Mouse (Mus musculus): Measurements from ENCODE around the gene Cfp. TPM values are rescaled to one million over a fixed set of nuclear protein-coding genes. Genes with fewer than 3 reads are reported as not detected.

The Cfp gene
- 8.8 and 10.5 TPM in 2 replicates for polyA plus RNA-seq (2012; rRNA removed)

GRCm38 (mm10) chrX:20931364-20931763, at the start of gene Cfp:
Cfp (minus strand) TSS chrX:20931555.
- Histone ChIP-seq H3K27me3 (ENCODE audit: control insufficient read depth, insufficient read depth, low read length) (no peaks in the 10 kb centered on the region), H3K4me1 (ENCODE audit: control insufficient read depth, insufficient read depth, insufficient read length, low read length) (no peaks in the 10 kb centered on the region), H3K36me3 (ENCODE audit: control insufficient read depth, insufficient read depth, low read length) (peaks cover 5% of the 10 kb centered on the region; the same call in 1 of the 2 replicates), H3K4me3 (ENCODE audit: low read depth, low read length) (no peak within 1 kb of the TSS), H3K27ac (ENCODE audit: insufficient read depth, low read depth, low read length) (no peak within 1 kb of the TSS)
- TF ChIP-seq CTCF (IDR thresholded peaks at IDR 0.05; ENCODE audit: extremely low read depth, insufficient read length, insufficient replicate concordance, low read depth, low read length) (no peak), POLR2A (IDR thresholded peaks at IDR 0.05; ENCODE audit: low read depth, low read length) (no peak)
- WGBS = 92% methylated on average over 1 of the region's 1 CpGs

- H3K4me3 ChIP-seq (ENCODE audit: low read depth, low read length) = no peak overlapping the region
- H3K4me1 ChIP-seq (ENCODE audit: control insufficient read depth, insufficient read depth, insufficient read length, low read length) = no peaks in the 10 kb centered on the region
- no peak for TF ChIP-seq POLR2A (IDR thresholded peaks at IDR 0.05; ENCODE audit: low read depth, low read length)
- TF ChIP-seq CTCF (IDR thresholded peaks at IDR 0.05; ENCODE audit: extremely low read depth, insufficient read length, insufficient replicate concordance, low read depth, low read length) = no peak
- no peaks in the 10 kb centered on the region for H3K36me3 ChIP-seq (ENCODE audit: control insufficient read depth, insufficient read depth, low read length)
- WGBS = 80% methylated on average over 1 of the region's 1 CpGs
- H3K27ac ChIP-seq (ENCODE audit: insufficient read depth, low read depth, low read length) = no peak overlapping the region
- H3K27me3 ChIP-seq (ENCODE audit: control insufficient read depth, insufficient read depth, low read length) = no peaks in the 10 kb centered on the region
Measured at GRCm38 (mm10) chrX:20980901-20981300, 49.5 kb upstream of the Cfp start.

- peak within 1 kb of the TSS; percentile 99 for H3K4me3 ChIP-seq (ENCODE audit: low read depth, low read length)
- peaks cover 5% of the 10 kb centered on the region; the same call in 1 of the 2 replicates for H3K36me3 ChIP-seq (ENCODE audit: control insufficient read depth, insufficient read depth, low read length)
- TF ChIP-seq CTCF (IDR thresholded peaks at IDR 0.05; ENCODE audit: extremely low read depth, insufficient read length, insufficient replicate concordance, low read depth, low read length) = peak; percentile 31; the same call in 1 of the 2 replicates
- no peak for TF ChIP-seq POLR2A (IDR thresholded peaks at IDR 0.05; ENCODE audit: low read depth, low read length)
- H3K27ac ChIP-seq (ENCODE audit: insufficient read depth, low read depth, low read length) = peak within 1 kb of the TSS; percentile 94
- H3K27me3 ChIP-seq (ENCODE audit: control insufficient read depth, insufficient read depth, low read length) = no peaks in the 10 kb centered on the region
- H3K4me1 ChIP-seq (ENCODE audit: control insufficient read depth, insufficient read depth, insufficient read length, low read length) = no peaks in the 10 kb centered on the region
- 11% methylated on average over 57 of the region's 57 CpGs for WGBS
Measured at GRCm38 (mm10) chrX:20961477-20962378, 30.4 kb upstream of the Cfp start, which contains the start of gene Uxt. Uxt (minus strand) TSS chrX:20962017.

- Histone ChIP-seq H3K27ac (ENCODE audit: insufficient read depth, low read depth, low read length) (peak within 1 kb of the TSS; percentile 43; the same call in 1 of the 2 replicates), H3K36me3 (ENCODE audit: control insufficient read depth, insufficient read depth, low read length) (no peaks in the 10 kb centered on the region), H3K4me3 (ENCODE audit: low read depth, low read length) (peak within 1 kb of the TSS; percentile 89), H3K4me1 (ENCODE audit: control insufficient read depth, insufficient read depth, insufficient read length, low read length) (no peaks in the 10 kb centered on the region), H3K27me3 (ENCODE audit: control insufficient read depth, insufficient read depth, low read length) (no peaks in the 10 kb centered on the region)
- 13% methylated on average over 29 of the region's 30 CpGs for WGBS
- TF ChIP-seq CTCF (IDR thresholded peaks at IDR 0.05; ENCODE audit: extremely low read depth, insufficient read length, insufficient replicate concordance, low read depth, low read length) = no peak
- 0 out of 2 replicates have a peak, but pooled peaks have one; percentile 21 for TF ChIP-seq POLR2A (IDR thresholded peaks at IDR 0.05; ENCODE audit: low read depth, low read length)
Measured at GRCm38 (mm10) chrX:20950191-20950880, 19.0 kb upstream of the Cfp start, which contains the start of gene Elk1. Elk1 (minus strand) TSS chrX:20950608.

- H3K4me1 ChIP-seq (ENCODE audit: control insufficient read depth, insufficient read depth, insufficient read length, low read length) = no peaks in the 10 kb centered on the region
- peaks cover 3% of the 10 kb centered on the region; the same call in 1 of the 2 replicates for H3K36me3 ChIP-seq (ENCODE audit: control insufficient read depth, insufficient read depth, low read length)
- WGBS = 11% methylated on average over 4 of the region's 4 CpGs
- H3K27ac ChIP-seq (ENCODE audit: insufficient read depth, low read depth, low read length) = no peak overlapping the region
- no peaks in the 10 kb centered on the region for H3K27me3 ChIP-seq (ENCODE audit: control insufficient read depth, insufficient read depth, low read length)
- peak; percentile 56; the same call in 1 of the 2 replicates for TF ChIP-seq CTCF (IDR thresholded peaks at IDR 0.05; ENCODE audit: extremely low read depth, insufficient read length, insufficient replicate concordance, low read depth, low read length)
- no peak for TF ChIP-seq POLR2A (IDR thresholded peaks at IDR 0.05; ENCODE audit: low read depth, low read length)
- no peak overlapping the region for H3K4me3 ChIP-seq (ENCODE audit: low read depth, low read length)
Measured at GRCm38 (mm10) chrX:20946055-20946454, 14.7 kb upstream of the Cfp start.

GRCm38 (mm10) chrX:20931963-20932362, 608 bp upstream of the Cfp start:
- 79% methylated on average over 1 of the region's 1 CpGs for WGBS
- H3K4me1 ChIP-seq (ENCODE audit: control insufficient read depth, insufficient read depth, insufficient read length, low read length) = no peaks in the 10 kb centered on the region
- no peak overlapping the region for H3K27ac ChIP-seq (ENCODE audit: insufficient read depth, low read depth, low read length)
- no peak for TF ChIP-seq CTCF (IDR thresholded peaks at IDR 0.05; ENCODE audit: extremely low read depth, insufficient read length, insufficient replicate concordance, low read depth, low read length)
- no peak for TF ChIP-seq POLR2A (IDR thresholded peaks at IDR 0.05; ENCODE audit: low read depth, low read length)
- H3K36me3 ChIP-seq (ENCODE audit: control insufficient read depth, insufficient read depth, low read length) = peaks cover 5% of the 10 kb centered on the region; the same call in 1 of the 2 replicates
- H3K4me3 ChIP-seq (ENCODE audit: low read depth, low read length) = no peak overlapping the region
- no peaks in the 10 kb centered on the region for H3K27me3 ChIP-seq (ENCODE audit: control insufficient read depth, insufficient read depth, low read length)

Measured in small intestine, adult 2 months (tissue).